Mouse (Mus musculus) heart, embryonic 13.5 days (tissue): ENCODE measurements around the gene Chst5. TPM values are rescaled to one million over a fixed set of nuclear protein-coding genes. Genes with fewer than 3 reads are reported as not detected.
A peak's percentile ranks its signal among the peaks of the same experiment; 100 is the strongest.
"Not testable (repeated sequence)": the region's sequence is repeated elsewhere in the genome, so short reads cannot be mapped to it uniquely, and the experiment has no call there.

Source experiments
- ATAC-seq: fragments of 200-750 bp; cut with Nextera tagmentation; 2 replicates; pipeline ENCODE4 v1.8.0; 2017; ENCODE audit warnings: moderate TSS enrichment; ENCODE audit not compliant: insufficient number of reproducible peaks, low FRiP score, low TSS enrichment; ENCODE audit errors: extremely low read depth
- H3K27ac ChIP-seq: fragments of 300-500 bp; sonication (generic); replicated peaks from 2 replicates; pipeline ENCODE4 v1.5.1; 2015; ENCODE audit warnings: moderate library complexity, mild to moderate bottlenecking, inconsistent platforms
- H3K27me3 ChIP-seq: fragments of 300-500 bp; sonication (generic); replicated peaks from 2 replicates; pipeline ENCODE4 v1.6.1; 2015; ENCODE audit warnings: mild to moderate bottlenecking, inconsistent platforms
- H3K36me3 ChIP-seq: fragments of 300-500 bp; sonication (generic); 2 replicates; pipeline ENCODE4 v1.6.1; 2015; ENCODE audit warnings: mild to moderate bottlenecking, inconsistent platforms
- H3K4me1 ChIP-seq: fragments of 300-500 bp; sonication (generic); 2 replicates; pipeline ENCODE4 v1.6.1; 2015; ENCODE audit warnings: inconsistent platforms
- H3K4me2 ChIP-seq: fragments of 300-500 bp; sonication (generic); 2 replicates; pipeline ENCODE4 v1.6.1; 2015; ENCODE audit warnings: inconsistent platforms, mild to moderate bottlenecking, moderate library complexity
- H3K4me3 ChIP-seq: fragments of 300-500 bp; sonication (generic); 2 replicates; pipeline ENCODE4 v1.5.1; 2015; ENCODE audit warnings: moderate library complexity, mild to moderate bottlenecking, inconsistent platforms
- H3K9ac ChIP-seq: fragments of 300-500 bp; sonication (generic); 2 replicates; pipeline ENCODE4 v1.6.1; 2015; ENCODE audit warnings: inconsistent platforms, mild to moderate bottlenecking, moderate library complexity
- H3K9me3 ChIP-seq: fragments of 300-500 bp; sonication (generic); 2 replicates; pipeline ENCODE4 v1.6.1; 2016; ENCODE audit warnings: inconsistent platforms
- WGBS: fragments of 180-500 bp; shearing (Covaris S2); methylation state at CpG from one replicate; pipeline ENCODE4 v1.1.7; 2015; ENCODE audit warnings: mixed read lengths; 5-methylcytosine and 5-hydroxymethylcytosine counted together
- polyA plus RNA-seq: library from polyadenylated mRNA; unstranded; fragments of >200 nt; fragmentation: Nextera tagmentation; extraction: Ambion mirVana; gene quantifications from 2 replicates; pipeline ENCODE4 v1.2.1, GENCODE M21; 2015

Chst5 gene
- polyA plus RNA-seq, 1 experiment from 2014 or later = 0.17 TPM

DNA sequence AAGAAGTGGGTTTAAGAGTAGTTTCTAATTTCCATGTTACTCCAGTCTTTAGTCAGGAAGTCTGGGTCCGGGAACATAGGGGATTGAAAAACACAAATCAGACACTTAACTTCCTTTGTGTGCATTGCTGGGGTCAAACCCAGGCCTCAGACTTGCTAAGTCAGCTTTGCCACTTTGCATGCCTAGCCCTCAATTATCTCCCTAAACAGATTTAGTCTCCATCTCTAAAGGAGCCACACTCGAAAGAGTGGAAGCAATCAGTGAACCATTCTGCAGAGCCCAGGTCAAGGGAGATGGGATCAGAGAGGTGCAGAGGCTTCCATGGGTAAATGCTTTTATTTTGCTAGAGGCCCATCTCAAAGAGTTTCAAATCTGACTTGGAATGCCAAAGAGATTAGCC is 41.6 kb downstream of the Chst5 start:
- H3K36me3 ChIP-seq = peaks cover 33% of the 10 kb centered on the region
- H3K27ac ChIP-seq = no peak overlapping the region
- no peaks in the 10 kb centered on the region for H3K9me3 ChIP-seq
- no peak overlapping the region for H3K9ac ChIP-seq
- no peak overlapping the region for H3K4me2 ChIP-seq
- 38% methylated on average over 2 of the region's 2 CpGs for WGBS
- no peak for ATAC-seq
- H3K27me3 ChIP-seq = no peaks in the 10 kb centered on the region
- H3K4me3 ChIP-seq = no peak overlapping the region
- 0 out of 2 replicates have a peak, but pooled peaks cover 3% of the 10 kb centered on the region for H3K4me1 ChIP-seq

DNA sequence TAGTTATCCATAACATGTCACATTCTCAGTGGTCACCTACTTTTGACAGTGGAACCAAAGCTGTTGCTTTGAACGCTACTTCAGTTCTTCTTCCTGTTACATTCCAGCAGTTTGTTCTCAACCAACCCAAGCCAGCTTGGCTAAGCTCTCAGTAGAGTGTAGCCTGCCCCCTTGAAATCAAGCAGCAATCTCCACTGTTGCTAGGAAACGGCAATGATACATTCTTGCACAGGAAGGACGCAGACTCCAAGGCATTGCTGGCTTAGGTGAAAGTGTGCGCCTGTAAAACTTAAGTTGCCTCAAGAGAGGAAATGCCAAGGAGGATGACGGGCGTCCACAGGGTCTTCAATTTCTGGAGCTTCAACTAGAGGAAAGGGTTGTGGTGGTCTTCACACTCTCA is 44.4 kb downstream of the Chst5 start:
- Histone ChIP-seq H3K27ac (no peak overlapping the region), H3K4me3 (no peak overlapping the region), H3K9me3 (no peaks in the 10 kb centered on the region), H3K36me3 (peaks cover 40% of the 10 kb centered on the region), H3K4me1 (0 out of 2 replicates have a peak, but pooled peaks cover 3% of the 10 kb centered on the region), H3K9ac (no peak overlapping the region), H3K27me3 (no peaks in the 10 kb centered on the region), H3K4me2 (no peak overlapping the region)
- ATAC-seq = no peak
- 74% methylated on average over 6 of the region's 6 CpGs for WGBS

DNA sequence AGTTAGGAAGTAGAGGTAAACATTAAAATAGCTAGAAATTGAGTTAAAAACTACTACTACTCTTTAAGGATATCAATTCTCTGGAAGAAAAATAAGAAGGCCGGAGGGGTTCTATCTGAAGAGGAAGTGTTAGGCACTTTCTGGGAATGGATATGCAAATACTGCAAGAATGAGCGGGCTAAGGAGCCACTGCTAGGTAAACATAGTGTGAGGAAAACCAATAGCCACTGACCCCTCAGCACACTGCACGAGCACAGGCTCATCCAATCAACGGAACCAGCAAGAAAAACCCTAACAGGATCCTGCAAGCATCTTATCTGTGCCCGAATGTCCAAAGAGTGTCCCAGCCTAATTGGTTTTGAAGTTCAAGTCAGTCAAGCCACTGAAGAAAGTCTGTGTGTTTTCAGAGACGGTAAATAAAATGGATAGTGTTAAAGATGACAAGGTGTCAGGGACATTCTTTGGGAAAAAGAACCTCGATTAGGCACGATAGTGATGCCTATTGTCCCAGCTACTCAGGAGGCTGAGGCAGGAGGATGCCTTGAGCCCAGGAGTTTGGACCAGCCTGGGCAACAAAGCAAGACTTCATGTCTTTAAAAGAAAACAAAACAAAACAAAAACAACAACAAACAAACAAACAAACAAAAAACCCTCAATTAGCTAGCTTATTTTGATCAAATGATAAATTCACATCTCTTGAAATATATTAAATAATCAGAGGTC is 45.0 kb downstream of the Chst5 start:
- H3K27ac ChIP-seq = no peak overlapping the region

DNA sequence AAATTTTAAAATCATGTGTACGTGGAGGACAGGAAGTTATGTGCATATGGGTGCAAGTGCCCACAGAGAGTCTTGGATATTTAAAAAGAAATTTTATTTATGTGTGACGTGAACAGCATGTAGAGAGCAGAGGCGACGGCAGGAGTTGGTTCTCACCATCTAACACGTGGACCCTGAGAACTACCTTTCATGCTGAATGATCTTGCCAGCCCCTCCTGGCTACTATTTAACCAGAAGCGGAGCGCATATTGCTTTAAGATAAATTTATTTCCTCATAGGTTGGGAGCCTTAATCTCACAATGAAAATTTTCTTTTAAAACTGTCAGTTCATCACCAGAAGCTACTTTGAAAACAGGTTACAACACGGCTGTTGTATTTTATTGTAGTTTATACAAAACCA is 45.6 kb downstream of the Chst5 start:
- no peak for ATAC-seq
- Histone ChIP-seq H3K9ac (no peak overlapping the region), H3K36me3 (peaks cover 40% of the 10 kb centered on the region), H3K4me3 (no peak overlapping the region), H3K4me1 (0 out of 2 replicates have a peak, but pooled peaks cover 3% of the 10 kb centered on the region), H3K9me3 (no peaks in the 10 kb centered on the region), H3K27ac (no peak overlapping the region), H3K27me3 (no peaks in the 10 kb centered on the region), H3K4me2 (no peak overlapping the region)
- WGBS = 83% methylated on average over 8 of the region's 8 CpGs

More for the DNA sequence above, 45.0 kb downstream of the Chst5 start:
- ATAC-seq = no peak
- Histone ChIP-seq H3K27me3 (no peaks in the 10 kb centered on the region), H3K4me1 (0 out of 2 replicates have a peak, but pooled peaks cover 3% of the 10 kb centered on the region), H3K4me3 (no peak overlapping the region), H3K36me3 (peaks cover 40% of the 10 kb centered on the region), H3K9ac (no peak overlapping the region), H3K9me3 (no peaks in the 10 kb centered on the region), H3K4me2 (no peak overlapping the region)
- 79% methylated on average over 8 of the region's 8 CpGs for WGBS

DNA sequence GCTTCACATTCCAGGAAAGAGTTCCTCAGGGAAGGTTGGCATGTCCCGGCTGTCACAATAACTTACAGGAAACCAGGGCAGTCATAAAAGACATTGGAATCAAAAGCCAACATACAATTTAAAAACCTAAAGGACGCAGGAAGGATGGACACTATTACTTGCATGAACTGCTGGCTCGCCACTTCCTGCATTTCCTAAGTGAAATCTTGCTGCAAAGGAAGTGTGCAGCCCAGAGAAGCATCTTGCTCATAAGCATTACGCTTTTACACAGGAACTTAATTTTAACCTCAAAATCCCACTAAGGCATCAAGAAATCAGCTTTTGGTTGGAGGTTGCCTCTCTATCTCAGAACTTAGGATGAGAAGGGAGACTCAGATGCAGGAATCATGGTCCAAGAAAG is 47.0 kb downstream of the Chst5 start:
- ATAC-seq = no peak
- WGBS = 71% methylated on average over 4 of the region's 4 CpGs
- no peak overlapping the region for H3K27ac ChIP-seq

DNA sequence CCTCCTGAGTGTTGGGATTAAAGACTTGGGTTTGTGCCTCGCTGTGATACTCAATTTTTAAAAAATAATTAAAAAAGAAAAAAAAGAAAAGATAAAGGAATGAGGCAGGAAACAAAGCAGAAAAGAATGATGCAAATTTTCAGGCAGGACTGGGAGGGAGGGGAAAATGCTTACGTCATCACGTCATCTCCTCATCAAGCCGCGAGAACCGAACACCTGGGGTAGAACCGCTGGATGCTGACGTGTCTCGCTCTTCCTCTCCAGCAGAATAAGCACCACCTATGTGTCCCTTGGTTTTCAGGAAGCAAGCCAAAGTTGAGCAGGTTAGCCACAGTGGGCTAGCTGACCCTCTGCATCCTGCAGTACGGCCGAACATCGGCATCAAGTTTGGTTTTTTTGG is 54.3 kb downstream of the Chst5 start:
- H3K9ac ChIP-seq = no peak overlapping the region
- ATAC-seq = no peak
- H3K4me2 ChIP-seq = no peak overlapping the region
- H3K4me1 ChIP-seq = peaks cover 23% of the 10 kb centered on the region
- no peak overlapping the region for H3K4me3 ChIP-seq
- H3K27me3 ChIP-seq = no peaks in the 10 kb centered on the region
- 0 out of 2 replicates have a peak, but pooled peaks cover 2% of the 10 kb centered on the region for H3K36me3 ChIP-seq
- H3K9me3 ChIP-seq = no peaks in the 10 kb centered on the region
- H3K27ac ChIP-seq = no peak overlapping the region
- WGBS = 82% methylated on average over 12 of the region's 12 CpGs

More for the DNA sequence above, 47.0 kb downstream of the Chst5 start:
- Histone ChIP-seq H3K4me3 (no peak overlapping the region), H3K4me1 (no peaks in the 10 kb centered on the region), H3K36me3 (peaks cover 37% of the 10 kb centered on the region), H3K9ac (no peak overlapping the region), H3K9me3 (no peaks in the 10 kb centered on the region), H3K27me3 (no peaks in the 10 kb centered on the region), H3K4me2 (no peak overlapping the region)

DNA sequence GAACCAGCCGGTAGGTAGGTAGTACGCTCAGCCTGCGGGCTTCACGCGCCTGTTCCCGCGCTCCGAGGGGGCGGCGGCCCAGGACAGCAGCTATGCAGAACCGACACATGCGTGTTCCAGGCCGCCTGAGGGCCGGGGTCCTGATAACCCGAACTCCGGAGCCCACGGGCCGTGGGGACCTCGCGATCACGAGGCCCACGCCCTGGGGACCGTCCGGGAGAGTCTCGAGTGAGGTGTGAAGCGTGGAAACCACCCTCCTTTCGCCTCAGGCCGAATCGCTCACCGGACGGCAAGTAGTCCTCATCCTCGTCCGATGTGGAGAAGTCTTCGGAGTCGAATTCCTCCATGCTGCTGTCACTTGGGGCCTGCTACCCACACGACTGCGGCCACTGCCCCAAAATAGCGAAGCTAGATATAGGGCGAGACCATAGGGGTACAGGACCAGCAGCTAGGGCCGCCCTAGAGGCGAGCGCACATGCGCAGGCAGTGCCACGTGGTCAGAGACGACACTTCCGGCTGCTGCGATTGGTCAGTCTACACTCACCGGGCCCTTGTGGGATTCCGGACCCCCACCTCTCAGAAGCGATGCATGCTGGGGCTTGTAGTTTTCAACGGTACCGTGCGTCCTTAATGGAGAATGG is 56.3 kb downstream of the Chst5 start, which contains the start of gene Cfdp1:
Cfdp1 (minus strand) TSS at position 431 of the 641 bp plus-strand sequence.
- ATAC-seq = peak; percentile 100
- peak within 1 kb of the TSS; percentile 94 for H3K4me2 ChIP-seq
- peak within 1 kb of the TSS; percentile 58 for H3K27ac ChIP-seq
- no peaks in the 10 kb centered on the region for H3K27me3 ChIP-seq
- H3K9ac ChIP-seq = peak within 1 kb of the TSS; percentile 96
- H3K4me1 ChIP-seq = peaks cover 26% of the 10 kb centered on the region
- H3K9me3 ChIP-seq = no peaks in the 10 kb centered on the region
- under 1% methylated on average over 53 of the region's 53 CpGs for WGBS
- peaks cover 6% of the 10 kb centered on the region; the same call in 1 of the 2 replicates for H3K36me3 ChIP-seq
- peak within 1 kb of the TSS; percentile 93 for H3K4me3 ChIP-seq

DNA sequence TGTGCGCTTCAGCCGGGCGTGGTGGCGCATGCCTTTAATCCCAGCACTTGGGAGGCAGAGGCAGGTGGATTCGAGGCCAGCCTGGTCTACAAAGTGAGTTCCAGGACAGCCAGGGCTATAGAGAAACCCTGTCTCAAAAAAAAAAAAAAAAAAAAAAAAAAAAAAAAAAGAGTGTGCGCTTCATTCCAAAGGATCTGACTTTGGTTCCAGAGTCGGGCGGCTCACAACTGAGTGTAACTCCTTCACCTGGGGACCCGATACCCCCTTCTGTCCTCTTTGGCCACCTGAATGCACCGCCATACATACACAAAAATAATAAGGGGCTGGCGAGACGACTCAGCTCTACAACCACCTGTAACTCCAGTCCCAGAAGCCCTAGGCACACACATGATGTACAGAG is 57.0 kb downstream of the Chst5 start:
- Histone ChIP-seq H3K4me1 (peaks cover 27% of the 10 kb centered on the region), H3K9ac (peak overlapping the region; percentile 96), H3K4me2 (peak overlapping the region; percentile 94), H3K4me3 (peak overlapping the region; percentile 93)
- H3K9me3 ChIP-seq, ATAC-seq, H3K27me3 ChIP-seq, H3K36me3 ChIP-seq, H3K27ac ChIP-seq: not testable (repeated sequence)
- WGBS = 48% methylated on average over 12 of the region's 12 CpGs

DNA sequence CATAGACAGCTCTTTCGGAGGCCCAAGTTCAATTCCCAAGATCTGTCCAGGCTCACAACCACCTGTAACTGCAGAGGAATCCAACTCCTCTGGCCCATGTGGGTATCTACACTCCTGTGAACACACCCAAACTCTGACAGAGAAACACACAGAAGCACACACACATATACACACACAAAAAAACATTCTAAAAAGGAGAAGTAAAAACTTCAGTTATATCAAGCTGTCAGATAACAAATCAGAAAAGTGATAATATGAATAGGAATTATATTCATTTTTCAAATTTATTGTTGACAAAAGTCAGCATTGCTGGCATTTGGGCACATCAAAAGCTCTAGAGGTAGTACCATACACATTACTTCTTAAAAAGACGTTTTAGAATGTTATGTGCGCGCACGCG is 63.5 kb downstream of the Chst5 start:
- Histone ChIP-seq H3K27me3 (no peaks in the 10 kb centered on the region), H3K4me1 (peaks cover 13% of the 10 kb centered on the region), H3K27ac (no peak overlapping the region), H3K9me3 (no peaks in the 10 kb centered on the region), H3K4me2 (no peak overlapping the region), H3K36me3 (peaks cover 38% of the 10 kb centered on the region), H3K9ac (no peak overlapping the region), H3K4me3 (no peak overlapping the region)
- WGBS = 95% methylated on average over 6 of the region's 6 CpGs
- no peak for ATAC-seq
